Mouse (Mus musculus): Measurements from ENCODE around the gene Cbx2. TPM values are rescaled to one million over a fixed set of nuclear protein-coding genes. Genes with fewer than 3 reads are reported as not detected.

Gene Cbx2
- polyA plus RNA-seq, 1 experiment from 2014 or later = 86.6 TPM

- Histone ChIP-seq H3K4me3 (peak overlapping the region; percentile 80), H3K4me1 (replicated peaks) (peaks cover 91% of the 10 kb centered on the region), H3K27me3 (ENCODE audit: insufficient read depth, poor library complexity, severe bottlenecking) (peaks cover 90% of the 10 kb centered on the region), H3K36me3 (peaks cover 11% of the 10 kb centered on the region), H3K27ac (peak overlapping the region; percentile 94), H3K9me3 (no peaks in the 10 kb centered on the region)
- WGBS = 3% methylated on average over 21 of the region's 21 CpGs
- no peak for DNase-seq (ENCODE audit: low spot score)
Observed at GRCm38 (mm10) chr11:119039732-119040512, 17.2 kb downstream of the Cbx2 start.

GRCm38 (mm10) chr11:119040600-119041324 lies 18.0 kb downstream of the Cbx2 start, which contains the start of gene Cbx8:
Gene Cbx8 (minus strand): TSS chr11:119040969.
- peaks cover 89% of the 10 kb centered on the region for H3K4me1 ChIP-seq (replicated peaks)
- H3K9me3 ChIP-seq = no peaks in the 10 kb centered on the region
- peak within 1 kb of the TSS; percentile 94 for H3K27ac ChIP-seq
- peak; percentile 100 for DNase-seq (ENCODE audit: low spot score)
- H3K4me3 ChIP-seq = peak within 1 kb of the TSS; percentile 80
- H3K27me3 ChIP-seq (ENCODE audit: insufficient read depth, poor library complexity, severe bottlenecking) = peaks cover 90% of the 10 kb centered on the region
- under 1% methylated on average over 63 of the region's 63 CpGs for WGBS
- H3K36me3 ChIP-seq = peaks cover 11% of the 10 kb centered on the region

DNA sequence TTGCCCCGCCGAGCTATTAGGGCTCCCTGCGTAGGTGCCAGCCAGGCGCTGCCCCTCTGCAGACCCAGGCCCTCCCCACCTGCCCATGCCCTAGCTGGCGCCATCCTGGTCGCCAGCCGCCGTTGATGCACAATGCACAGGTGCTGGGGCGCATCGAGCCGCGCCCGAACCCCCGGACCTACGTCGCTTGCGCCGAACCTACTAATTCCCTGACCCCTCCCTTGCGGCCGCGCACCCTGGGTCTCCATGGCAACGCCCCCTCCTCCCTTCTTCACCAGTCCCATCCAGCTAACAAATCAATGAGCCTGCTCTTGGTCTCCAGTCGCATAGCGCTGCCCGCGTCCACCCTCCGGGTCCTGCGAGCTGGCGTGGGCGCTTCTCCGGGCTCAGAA lies 18.6 kb downstream of the Cbx2 start:
- H3K4me3 ChIP-seq = peak overlapping the region; percentile 80
- WGBS = under 1% methylated on average over 31 of the region's 31 CpGs
- peaks cover 90% of the 10 kb centered on the region for H3K27me3 ChIP-seq (ENCODE audit: insufficient read depth, poor library complexity, severe bottlenecking)
- H3K4me1 ChIP-seq (replicated peaks) = peaks cover 86% of the 10 kb centered on the region
- no peaks in the 10 kb centered on the region for H3K9me3 ChIP-seq
- peak; percentile 86 for DNase-seq (ENCODE audit: low spot score)
- peaks cover 11% of the 10 kb centered on the region for H3K36me3 ChIP-seq
- peak overlapping the region; percentile 90 for H3K27ac ChIP-seq

DNA sequence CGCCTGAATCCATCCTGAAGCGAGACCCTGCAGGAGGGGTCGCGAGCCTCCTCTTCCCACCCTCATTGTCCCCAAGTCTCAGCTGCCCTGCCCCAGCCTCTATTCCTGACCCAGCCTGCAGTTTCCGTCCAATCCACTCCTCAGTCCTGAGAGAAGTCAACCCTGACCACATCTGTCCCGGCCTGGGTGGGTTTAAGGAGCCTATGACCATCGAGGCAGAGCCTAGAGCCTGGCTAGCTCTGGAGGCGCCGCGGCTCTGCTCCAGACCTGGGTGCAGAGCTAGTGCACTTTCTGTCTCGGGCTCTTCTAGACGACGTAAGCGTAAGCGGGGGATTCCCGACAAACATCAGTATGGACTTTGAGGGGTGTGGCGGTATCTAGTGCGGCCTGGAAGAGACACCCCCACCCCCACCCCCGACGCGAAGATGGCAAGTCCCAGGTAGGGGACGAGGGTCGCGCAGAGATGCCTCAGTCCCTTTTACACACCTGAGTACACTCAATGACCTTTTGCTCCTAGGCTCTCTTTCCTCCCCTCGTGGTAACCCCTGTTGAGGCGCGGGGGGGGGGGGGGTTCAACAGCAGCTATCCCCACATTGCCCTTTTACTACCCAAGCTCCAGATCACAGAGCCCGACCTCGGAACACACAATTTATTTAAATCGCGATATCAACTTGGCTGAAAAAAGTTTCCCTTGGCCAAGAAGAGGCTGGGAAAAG lies 19.1 kb downstream of the Cbx2 start:
- H3K4me3 ChIP-seq = peak overlapping the region; percentile 80
- peaks cover 86% of the 10 kb centered on the region for H3K4me1 ChIP-seq (replicated peaks)
- H3K9me3 ChIP-seq = no peaks in the 10 kb centered on the region
- no peak for DNase-seq (ENCODE audit: low spot score)
- peaks cover 90% of the 10 kb centered on the region for H3K27me3 ChIP-seq (ENCODE audit: insufficient read depth, poor library complexity, severe bottlenecking)
- H3K27ac ChIP-seq = peak overlapping the region; percentile 90
- under 1% methylated on average over 31 of the region's 31 CpGs for WGBS
- peaks cover 11% of the 10 kb centered on the region for H3K36me3 ChIP-seq

DNA sequence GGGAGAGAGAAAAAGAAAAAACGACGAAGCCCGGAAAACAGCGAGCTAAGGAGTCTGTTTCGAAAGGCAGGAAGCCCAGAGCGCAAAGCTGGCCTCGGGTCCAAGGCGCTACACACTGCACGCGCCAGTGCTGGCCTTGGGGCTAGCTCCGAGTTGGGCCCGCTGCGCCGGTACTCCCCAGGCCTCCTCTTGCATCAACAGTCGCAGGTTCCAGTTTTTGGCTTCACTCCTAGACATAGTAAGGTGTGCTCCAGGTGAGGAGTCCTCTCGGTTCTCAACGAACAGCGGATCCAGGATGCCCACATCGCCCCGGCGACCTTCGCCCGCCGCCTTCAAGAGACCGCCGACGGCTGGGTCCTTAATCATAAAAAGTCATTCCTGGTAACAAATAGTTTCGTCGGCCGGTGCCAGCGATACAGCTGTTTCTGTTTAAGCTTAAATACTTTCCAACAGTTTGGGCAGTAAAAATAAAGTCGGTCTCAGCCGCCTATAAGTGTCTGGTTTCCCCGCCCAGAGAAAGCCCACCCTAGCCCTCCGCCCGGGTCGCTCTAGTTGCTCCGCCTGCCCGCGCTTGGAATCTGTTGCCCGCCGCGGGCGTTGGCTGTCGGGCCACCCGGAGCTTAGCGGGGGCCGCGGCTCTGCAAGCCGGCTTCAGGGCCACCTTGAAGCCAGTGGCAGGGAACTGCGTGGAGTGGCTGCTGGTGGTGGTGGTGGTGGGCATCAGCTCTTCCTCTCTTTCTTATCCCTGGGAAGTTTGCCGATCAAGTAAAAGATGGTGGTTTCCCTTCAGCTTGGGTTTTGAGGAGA lies 19.9 kb downstream of the Cbx2 start:
- peak overlapping the region; percentile 80 for H3K4me3 ChIP-seq
- DNase-seq (ENCODE audit: low spot score) = peak; percentile 60

GRCm38 (mm10) chr11:119043273-119043540 lies 20.4 kb downstream of the Cbx2 start:
- no peak overlapping the region for H3K4me3 ChIP-seq
- WGBS = 2% methylated on average over 4 of the region's 4 CpGs

More for the DNA sequence above, 19.9 kb downstream of the Cbx2 start:
- Histone ChIP-seq H3K4me1 (replicated peaks) (peaks cover 86% of the 10 kb centered on the region), H3K27me3 (ENCODE audit: insufficient read depth, poor library complexity, severe bottlenecking) (peaks cover 90% of the 10 kb centered on the region), H3K27ac (no peak overlapping the region), H3K9me3 (no peaks in the 10 kb centered on the region), H3K36me3 (peaks cover 11% of the 10 kb centered on the region)
- WGBS = under 1% methylated on average over 52 of the region's 52 CpGs

GRCm38 (mm10) chr11:119043761-119044550 lies 21.2 kb downstream of the Cbx2 start:
- no peaks in the 10 kb centered on the region for H3K9me3 ChIP-seq
- 4% methylated on average over 10 of the region's 10 CpGs for WGBS
- H3K27me3 ChIP-seq (ENCODE audit: insufficient read depth, poor library complexity, severe bottlenecking) = peaks cover 90% of the 10 kb centered on the region
- H3K27ac ChIP-seq = no peak overlapping the region
- H3K36me3 ChIP-seq = peaks cover 5% of the 10 kb centered on the region
- H3K4me1 ChIP-seq (replicated peaks) = peaks cover 84% of the 10 kb centered on the region
- peak overlapping the region; percentile 34 for H3K4me3 ChIP-seq
- peak; percentile 58 for DNase-seq (ENCODE audit: low spot score)

More at GRCm38 (mm10) chr11:119043273-119043540, 20.4 kb downstream of the Cbx2 start:
- peaks cover 86% of the 10 kb centered on the region for H3K4me1 ChIP-seq (replicated peaks)
- H3K9me3 ChIP-seq = no peaks in the 10 kb centered on the region
- peaks cover 90% of the 10 kb centered on the region for H3K27me3 ChIP-seq (ENCODE audit: insufficient read depth, poor library complexity, severe bottlenecking)
- H3K36me3 ChIP-seq = peaks cover 11% of the 10 kb centered on the region
- H3K27ac ChIP-seq = no peak overlapping the region
- DNase-seq (ENCODE audit: low spot score) = no peak

DNA sequence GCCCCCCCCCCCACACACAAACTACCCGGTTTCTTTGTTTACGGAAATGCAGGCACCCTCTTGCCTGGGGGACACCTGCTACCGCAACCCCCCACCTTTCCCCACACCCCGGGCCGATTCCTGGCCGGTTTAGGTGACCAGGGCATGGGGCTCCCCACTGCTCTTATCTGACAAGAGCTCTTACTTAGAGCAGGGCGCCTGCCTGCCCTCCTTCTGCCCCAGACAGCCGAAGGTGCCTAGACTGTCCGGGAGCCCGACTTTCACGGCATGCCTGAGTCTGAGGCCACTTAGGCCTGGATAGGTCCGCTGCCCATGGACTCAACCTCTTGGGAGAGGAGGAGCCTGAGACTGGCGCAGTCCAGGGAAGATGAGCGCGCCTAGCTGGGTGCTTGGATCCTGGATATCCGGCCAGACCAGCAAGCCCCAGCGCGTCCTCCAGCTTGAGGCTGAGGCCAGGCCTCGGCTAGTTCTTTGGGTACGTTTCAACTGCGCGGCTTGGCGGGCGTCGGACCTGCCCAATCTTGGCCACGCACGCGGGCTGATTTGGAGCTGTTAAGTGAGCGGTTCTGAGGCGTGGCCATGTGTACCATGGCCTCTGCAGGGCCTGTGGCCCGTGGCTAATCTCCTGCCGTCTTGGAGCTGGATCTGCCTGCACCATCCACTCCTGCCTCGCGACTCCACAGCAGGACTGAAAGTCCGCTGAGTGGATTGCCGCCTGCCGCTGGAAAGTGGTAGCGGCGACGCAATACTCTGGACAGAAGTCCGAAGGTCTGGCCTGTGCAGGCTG lies 22.0 kb downstream of the Cbx2 start:
- under 1% methylated on average over 41 of the region's 41 CpGs for WGBS
- H3K27ac ChIP-seq = peak overlapping the region; percentile 2; the same call in 1 of the 2 replicates
- peak; percentile 62 for DNase-seq (ENCODE audit: low spot score)
- H3K4me3 ChIP-seq = peak overlapping the region; percentile 34
- H3K4me1 ChIP-seq (replicated peaks) = peaks cover 80% of the 10 kb centered on the region
- no peaks in the 10 kb centered on the region for H3K36me3 ChIP-seq
- no peaks in the 10 kb centered on the region for H3K9me3 ChIP-seq
- H3K27me3 ChIP-seq (ENCODE audit: insufficient read depth, poor library complexity, severe bottlenecking) = peaks cover 90% of the 10 kb centered on the region

DNA sequence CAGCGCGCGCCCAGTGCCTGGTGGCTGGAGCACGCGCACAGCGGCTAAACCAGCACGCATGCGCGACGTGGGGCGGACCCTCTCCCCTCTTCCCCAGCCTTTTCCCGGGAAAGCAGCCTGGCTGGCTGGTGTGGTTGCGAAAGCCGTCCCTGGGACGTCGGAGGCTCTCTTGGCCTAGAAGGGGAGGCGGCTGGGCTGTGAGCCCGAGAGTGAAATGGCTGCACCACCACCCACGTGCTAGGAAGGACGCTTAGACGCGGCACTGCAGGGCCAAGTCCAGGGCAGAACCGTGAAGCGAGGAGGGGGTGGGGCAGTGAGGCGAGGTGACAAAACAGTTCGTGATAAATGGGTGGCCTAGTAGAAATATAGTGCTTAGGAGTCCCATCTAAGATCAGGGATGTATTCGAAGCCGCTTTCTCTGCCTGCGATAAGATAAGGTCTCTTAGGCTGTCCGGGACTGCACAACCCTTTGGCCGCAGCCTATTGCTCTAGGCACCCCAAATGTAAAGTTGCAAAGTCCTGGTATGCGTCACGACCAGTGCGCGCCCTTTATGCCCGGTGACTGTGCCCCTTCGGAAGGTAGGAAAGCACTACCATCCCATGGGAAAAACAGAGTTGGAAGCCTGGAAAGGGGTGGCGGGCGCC lies 24.0 kb downstream of the Cbx2 start:
- H3K27ac ChIP-seq = peak overlapping the region; percentile 60
- DNase-seq (ENCODE audit: low spot score) = peak; percentile 73
- WGBS = 1% methylated on average over 39 of the region's 39 CpGs
- peaks cover 61% of the 10 kb centered on the region for H3K4me1 ChIP-seq (replicated peaks)
- H3K9me3 ChIP-seq = no peaks in the 10 kb centered on the region
- H3K36me3 ChIP-seq = no peaks in the 10 kb centered on the region
- peak overlapping the region; percentile 51 for H3K4me3 ChIP-seq
- H3K27me3 ChIP-seq (ENCODE audit: insufficient read depth, poor library complexity, severe bottlenecking) = peaks cover 100% of the 10 kb centered on the region

DNA sequence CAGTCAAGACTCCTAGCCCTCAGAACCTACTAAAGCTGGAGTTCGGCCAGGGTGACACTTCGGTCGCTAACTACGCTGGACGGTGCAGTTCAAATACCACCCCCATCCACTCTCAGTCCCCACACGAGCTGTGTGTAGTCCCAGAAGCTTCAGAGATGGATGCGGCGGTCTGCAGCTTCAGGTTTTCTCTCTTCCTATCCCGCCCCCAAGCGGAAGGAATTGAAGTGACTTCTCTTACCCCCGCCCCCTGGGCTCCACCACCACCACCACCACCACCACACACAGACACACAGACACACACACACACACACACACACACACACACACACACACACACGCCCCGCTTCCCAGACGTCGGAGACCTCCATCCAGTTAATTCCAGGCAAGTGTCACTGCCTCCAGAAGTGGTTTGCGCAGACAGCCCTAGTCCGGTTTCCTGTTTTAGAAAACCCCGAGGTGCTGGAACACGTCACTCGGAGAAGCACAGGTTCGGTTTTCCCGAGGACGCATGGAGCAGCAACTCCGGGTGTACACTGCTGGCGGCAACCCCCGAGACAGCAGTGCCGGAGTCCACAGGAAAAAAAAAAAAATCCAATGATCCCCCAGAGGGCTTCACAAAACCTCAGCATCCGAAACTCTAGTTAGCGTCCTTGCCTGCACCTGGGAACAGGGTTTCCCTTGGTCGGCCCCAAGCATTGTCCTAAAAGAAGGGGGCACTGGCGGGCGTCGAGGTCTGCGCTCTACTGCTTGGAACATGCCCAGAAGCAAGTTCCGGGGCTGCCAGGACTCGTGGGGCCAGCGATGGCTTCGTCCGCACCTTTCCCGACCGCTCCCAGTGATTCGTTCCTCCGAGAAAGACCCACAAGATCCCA lies 24.7 kb downstream of the Cbx2 start:
- no peaks in the 10 kb centered on the region for H3K36me3 ChIP-seq
- peaks cover 100% of the 10 kb centered on the region for H3K27me3 ChIP-seq (ENCODE audit: insufficient read depth, poor library complexity, severe bottlenecking)
- H3K27ac ChIP-seq = no peak overlapping the region
- peak; percentile 66 for DNase-seq (ENCODE audit: low spot score)
- under 1% methylated on average over 43 of the region's 43 CpGs for WGBS
- peaks cover 61% of the 10 kb centered on the region for H3K4me1 ChIP-seq (replicated peaks)
- peak overlapping the region; percentile 51 for H3K4me3 ChIP-seq
- H3K9me3 ChIP-seq = no peaks in the 10 kb centered on the region

Data from hindbrain, embryonic 10.5 days (tissue).